ENCODE assay signal across 9 mouse cellular contexts in the genomic region with DNA sequence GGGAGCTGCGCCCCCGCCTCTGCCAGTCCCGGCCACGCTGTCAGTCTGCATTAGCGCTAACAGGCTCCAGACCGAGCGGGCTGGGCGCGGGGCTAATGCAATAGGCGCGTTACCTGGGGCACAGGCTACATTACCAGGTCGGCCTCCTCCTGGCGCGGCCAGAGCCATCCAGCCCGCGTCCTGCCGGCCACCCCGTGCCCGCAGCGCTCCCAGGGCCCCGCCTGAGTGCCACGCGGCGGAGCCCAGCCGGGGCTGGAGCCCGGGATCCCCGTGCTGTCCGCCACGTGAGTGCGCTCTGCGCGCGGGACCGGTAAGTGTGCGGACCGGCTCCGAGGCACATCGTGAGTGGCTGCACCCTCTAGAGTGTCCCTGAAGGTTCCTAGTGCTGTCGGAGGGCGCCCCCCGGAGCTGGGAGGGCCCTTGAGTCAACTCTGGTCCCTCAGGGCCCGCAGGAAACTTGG. TPM values are rescaled to one million over a fixed set of nuclear protein-coding genes. Genes with fewer than 3 reads are reported as not detected.
A peak's percentile ranks its signal among the peaks of the same experiment; 100 is the strongest.
DNase-seq lines count a peak whose midpoint lies in the region; ATAC-seq and TF ChIP-seq lines count a peak whose summit lies in the region.
"Had no signal": no experiment of that assay in that cellular context is flagged by ENCODE, and none has a peak within 500 bp of the region (broad histone marks: within the 10 kb centered on the region; RNA-seq: fewer than 3 reads in every experiment).

No protein-coding gene starts in this region.

- no peak for ATAC-seq in intestine, postnatal 0 days
- ATAC-seq in stomach, embryonic 14.5 days (ENCODE audit: insufficient number of reproducible peaks, insufficient read depth, low FRiP score, low read depth) = no peak

- under 1% methylated on average over 42 of the region's 42 CpGs for WGBS in intestine, postnatal 0 days
- 2% methylated on average over 42 of the region's 42 CpGs for WGBS in stomach, embryonic 14.5 days

- H3K4me2 ChIP-seq in intestine, postnatal 0 days (replicated peaks; ENCODE audit: low read depth) = peak overlapping the region; percentile 50
- peak overlapping the region; percentile 63 for H3K4me2 ChIP-seq in stomach, embryonic 14.5 days (replicated peaks; ENCODE audit: low read depth, low read length)

- H3K4me1 ChIP-seq in intestine, postnatal 0 days (replicated peaks; ENCODE audit: control insufficient read depth, insufficient read depth, low read length) = no peaks in the 10 kb centered on the region
- H3K4me1 ChIP-seq in stomach, embryonic 14.5 days (ENCODE audit: control insufficient read depth, insufficient read depth, low read length) = 0 out of 2 replicates have a peak, but pooled peaks cover 11% of the 10 kb centered on the region

- no peaks in the 10 kb centered on the region for H3K36me3 ChIP-seq in intestine, postnatal 0 days (ENCODE audit: control insufficient read depth, insufficient read depth)
- H3K36me3 ChIP-seq in stomach, embryonic 14.5 days (ENCODE audit: control insufficient read depth, insufficient read depth, low read length) = no peaks in the 10 kb centered on the region

- TF ChIP-seq CTCF in intestine, postnatal 0 days (IDR thresholded peaks at IDR 0.05; ENCODE audit: low read depth) = 0 out of 2 replicates have a peak, but pooled peaks have one; percentile 2

- H3K9ac ChIP-seq in intestine, postnatal 0 days (ENCODE audit: low read depth, low read length) = no peak overlapping the region
- H3K9ac ChIP-seq in stomach, embryonic 14.5 days (replicated peaks; ENCODE audit: low read depth, low read length) = no peak overlapping the region

- no peaks in the 10 kb centered on the region for H3K9me3 ChIP-seq in intestine, postnatal 0 days (ENCODE audit: control insufficient read depth)
- H3K9me3 ChIP-seq in stomach, embryonic 14.5 days (ENCODE audit: control insufficient read depth, low read depth, low read length) = no peaks in the 10 kb centered on the region

- H3K27me3 ChIP-seq in intestine, postnatal 0 days (replicated peaks; ENCODE audit: control insufficient read depth, insufficient read depth, low read length) = peaks cover 37% of the 10 kb centered on the region
- peaks cover 30% of the 10 kb centered on the region for H3K27me3 ChIP-seq in stomach, embryonic 14.5 days (ENCODE audit: control insufficient read depth, insufficient read depth, low read length)

- no peak overlapping the region for H3K27ac ChIP-seq in intestine, postnatal 0 days (ENCODE audit: low read depth, low read length)
- no peak overlapping the region for H3K27ac ChIP-seq in stomach, embryonic 14.5 days (ENCODE audit: low read length)

- peak; percentile 13 to 24 for DNase-seq in adrenal gland, adult 18-20 months (ENCODE audit: low spot score in 2 of 2)
- DNase-seq in adrenal gland, adult 8-10 months = no peak
- DNase-seq in urinary bladder, postnatal 25 days (ENCODE audit: low spot score) = peak; percentile 4
- DNase-seq in urinary bladder, postnatal 36 days (ENCODE audit: low spot score in 2 of 2) = no peak
- DNase-seq in layer of hippocampus, adult 11-12 months (ENCODE audit: low spot score) = no peak
- no peak for DNase-seq in thymus, postnatal 14 days

- peak overlapping the region; percentile 22 for H3K4me3 ChIP-seq in intestine, postnatal 0 days (ENCODE audit: low read depth, low read length)
- peak overlapping the region; percentile 34 for H3K4me3 ChIP-seq in stomach, embryonic 14.5 days (ENCODE audit: low read depth, low read length)

RNA-seq across cellular contexts. Expression of a gene that starts 0.6 kb away (rescaled TPM):
- 10 to 100 TPM in 1 of 2 experiments, 1 to 10 TPM in 1; 6.6 to 13.7 TPM for total RNA-seq in adrenal gland, adult 18-20 months (2021)
- total RNA-seq in adrenal gland, adult 8-10 months (2022) = 10 to 100 TPM in 2 of 4 experiments, 1 to 10 TPM in 2; 6.0 to 27.5 (median 12.8) TPM
- not detected in 2 replicates for polyA plus RNA-seq in intestine, postnatal 0 days (2015; fragmentation: Nextera tagmentation; extraction: Ambion mirVana)
- polyA plus RNA-seq in stomach, embryonic 14.5 days (2014; fragmentation: Nextera tagmentation; extraction: Ambion mirVana) = 0.06 and 0.07 TPM in 2 replicates
- total RNA-seq: neutrophil, adult 5-6 weeks had no signal

RNA-seq across cellular contexts. Expression of a gene that starts 59.3 kb away (rescaled TPM):
- total RNA-seq in adrenal gland, adult 18-20 months (2021) = 1 to 10 TPM in 1 of 2 experiments, not detected in 1; 1.2 TPM
- total RNA-seq in adrenal gland, adult 8-10 months (2022) = 1 to 10 TPM in 2 of 4 experiments, under 1 TPM in 1, not detected in 1; 0.28 to 2.1 (median 1.4) TPM
- 0.16 TPM in 1 of 2 replicates, not detected in the other for polyA plus RNA-seq in intestine, postnatal 0 days (2015; fragmentation: Nextera tagmentation; extraction: Ambion mirVana)
- polyA plus RNA-seq in stomach, embryonic 14.5 days (2014; fragmentation: Nextera tagmentation; extraction: Ambion mirVana) = 1.4 and 3.8 TPM in 2 replicates

Comparison
In these comparisons a context has a peak if more than half of its experiments do, and no peak if none do; other contexts are left out.
1. DNase-seq: peak in adrenal gland, adult 18-20 months (2 of 2) and urinary bladder, postnatal 25 days (single experiment); none in adrenal gland, adult 8-10 months (single experiment), urinary bladder, postnatal 36 days (0 of 2), layer of hippocampus, adult 11-12 months (single experiment) and thymus, postnatal 14 days (single experiment).